Mouse (Mus musculus) ES-Bruce4 (cell line): ENCODE results near the gene Atp13a2.

Experiments
- CTCF ChIP-seq: IDR thresholded peaks from one replicate; pipeline ENCODE4 v1.8.1; 2011; ENCODE audit warnings: low read depth, low read length
- EP300 ChIP-seq: IDR thresholded peaks from 2 replicates; pipeline ENCODE4 v1.6.1; 2011; ENCODE audit warnings: low read depth, low read length; ENCODE audit not compliant: insufficient read depth
- POLR2A ChIP-seq: IDR thresholded peaks from one replicate; pipeline ENCODE4 v1.8.1; 2011; ENCODE audit warnings: low read length; ENCODE audit not compliant: insufficient read depth

DNA sequence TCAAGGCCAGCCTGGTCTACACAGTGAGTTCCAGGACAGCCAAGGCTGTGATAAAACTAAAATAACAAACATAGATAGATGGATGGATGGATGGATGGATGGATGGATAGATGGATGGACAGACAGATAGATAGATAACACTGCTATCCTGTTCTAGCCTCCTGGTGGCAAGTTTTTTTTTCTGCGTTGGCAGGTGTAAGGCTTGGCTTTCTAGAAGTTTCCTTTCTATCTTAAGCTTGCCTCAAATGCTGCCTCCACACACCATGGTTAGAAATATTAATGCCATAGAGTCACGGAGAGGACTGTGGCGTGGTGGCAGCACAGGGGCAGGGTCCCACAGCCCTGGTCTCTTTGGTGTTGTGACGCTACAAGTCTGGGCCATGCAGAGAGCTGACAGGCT, 41.1 kb upstream of the Atp13a2 start:
- TF ChIP-seq POLR2A (no peak), CTCF (no peak), EP300 (no peak)
